Mouse (Mus musculus): ENCODE data around the gene Farp2.

DNA sequence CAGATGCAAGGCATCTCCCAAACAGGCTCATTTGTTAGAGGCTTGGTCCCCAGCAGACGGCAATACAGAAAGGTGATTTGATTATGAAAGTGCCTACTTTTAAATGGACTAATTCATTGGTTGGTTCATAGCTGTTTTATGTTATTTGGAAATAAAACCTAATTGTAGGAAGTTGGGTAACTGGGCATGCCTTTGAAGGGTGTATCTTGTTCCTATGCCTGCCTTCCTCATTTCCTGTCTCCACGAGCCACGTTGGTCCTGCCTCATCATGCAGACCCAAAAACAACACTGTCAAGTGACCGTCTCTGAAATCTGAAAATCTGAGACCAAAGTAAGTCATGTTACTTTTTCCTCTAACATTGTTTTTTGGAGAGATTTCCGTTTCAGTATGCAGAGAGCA, 39.5 kb downstream of the Farp2 start:
- TF ChIP-seq TAL1 (IDR thresholded peaks at IDR 0.05; ENCODE audit: low read length) (no peak), GATA1 (IDR thresholded peaks at IDR 0.05; ENCODE audit: low read length) (no peak)

Measured in erythroblast, embryonic 14.5 days (primary cell).